In genomic region chr4:134127121-134127455, GRCm38 (mm10) we compare ENCODE assay signal across 8 mouse cellular contexts. TPM values are rescaled to one million over a fixed set of nuclear protein-coding genes. Genes with fewer than 3 reads are reported as not detected.
DNase-seq lines count a peak whose midpoint lies in the region; ATAC-seq and TF ChIP-seq lines count a peak whose summit lies in the region.

No protein-coding gene starts in this region.

- H3K27me3 ChIP-seq in liver, embryonic 11.5 days (replicated peaks; ENCODE audit: control insufficient read depth, insufficient read depth, low read length) = no peaks in the 10 kb centered on the region
- H3K27me3 ChIP-seq in embryonic facial prominence, embryonic 13.5 days = no peaks in the 10 kb centered on the region
- no peaks in the 10 kb centered on the region for H3K27me3 ChIP-seq in midbrain, embryonic 15.5 days (replicated peaks)

- no peak for ATAC-seq in liver, embryonic 11.5 days (replicated peaks; ENCODE audit: low FRiP score)
- ATAC-seq in embryonic facial prominence, embryonic 13.5 days (ENCODE audit: insufficient number of reproducible peaks, insufficient read depth, low FRiP score, low TSS enrichment, low read depth) = no peak
- ATAC-seq in midbrain, embryonic 15.5 days (replicated peaks) = no peak

- peaks cover 6% of the 10 kb centered on the region; the same call in 1 of the 2 replicates for H3K36me3 ChIP-seq in liver, embryonic 11.5 days (ENCODE audit: control insufficient read depth, insufficient read depth, low read length)
- H3K36me3 ChIP-seq in embryonic facial prominence, embryonic 13.5 days = peaks cover 22% of the 10 kb centered on the region
- no peaks in the 10 kb centered on the region for H3K36me3 ChIP-seq in midbrain, embryonic 15.5 days (replicated peaks)

- no peak overlapping the region for H3K27ac ChIP-seq in liver, embryonic 11.5 days (ENCODE audit: low read depth, low read length)
- no peak overlapping the region for H3K27ac ChIP-seq in embryonic facial prominence, embryonic 13.5 days
- peak overlapping the region; percentile 98 for H3K27ac ChIP-seq in layer of hippocampus, adult 2 months
- no peak overlapping the region for H3K27ac ChIP-seq in midbrain, embryonic 15.5 days

- peak overlapping the region; percentile 96 for H3K4me2 ChIP-seq in liver, embryonic 11.5 days
- peak overlapping the region; percentile 85 for H3K4me2 ChIP-seq in embryonic facial prominence, embryonic 13.5 days
- peak overlapping the region; percentile 91 for H3K4me2 ChIP-seq in midbrain, embryonic 15.5 days

- H3K4me1 ChIP-seq in liver, embryonic 11.5 days (replicated peaks; ENCODE audit: control insufficient read depth, insufficient read depth, low read length) = peaks cover 43% of the 10 kb centered on the region
- peaks cover 45% of the 10 kb centered on the region for H3K4me1 ChIP-seq in embryonic facial prominence, embryonic 13.5 days
- H3K4me1 ChIP-seq in midbrain, embryonic 15.5 days = peaks cover 29% of the 10 kb centered on the region

- no peak for DNase-seq in liver, embryonic 11.5 days (ENCODE audit: low spot score)
- DNase-seq in liver = no peak
- peak; percentile 64 to 77 for DNase-seq in layer of hippocampus, adult 2 months (ENCODE audit: low spot score in 2 of 2)
- DNase-seq in yolk sac, embryonic 10.5 days (ENCODE audit: low spot score) = no peak
- DNase-seq in ovary, postnatal 14 days (ENCODE audit: low spot score) = no peak
- DNase-seq in ovary, postnatal 10 days (ENCODE audit: low spot score) = no peak

- peak overlapping the region; percentile 86; the same call in 1 of the 2 replicates for H3K4me3 ChIP-seq in liver, embryonic 11.5 days (ENCODE audit: low read depth, low read length)
- peak overlapping the region; percentile 89; the same call in 1 of the 2 replicates for H3K4me3 ChIP-seq in embryonic facial prominence, embryonic 13.5 days
- peak overlapping the region; percentile 91 for H3K4me3 ChIP-seq in layer of hippocampus, adult 2 months
- no peak overlapping the region for H3K4me3 ChIP-seq in midbrain, embryonic 15.5 days

- WGBS in liver, embryonic 11.5 days = 84% methylated on average over 7 of the region's 7 CpGs
- WGBS in embryonic facial prominence, embryonic 13.5 days = 76% methylated on average over 7 of the region's 7 CpGs
- whole genome bisulfite sequencing in midbrain, embryonic 15.5 days = 89% methylated on average over 7 of the region's 7 CpGs

- H3K9me3 ChIP-seq in liver, embryonic 11.5 days (ENCODE audit: control insufficient read depth, low read length) = no peaks in the 10 kb centered on the region
- H3K9me3 ChIP-seq in embryonic facial prominence, embryonic 13.5 days = no peaks in the 10 kb centered on the region
- no peaks in the 10 kb centered on the region for H3K9me3 ChIP-seq in midbrain, embryonic 15.5 days

- TF ChIP-seq CTCF in layer of hippocampus, adult 2 months (conservative IDR thresholded peaks at IDR 0.05) = no peak

- H3K9ac ChIP-seq in liver, embryonic 11.5 days (ENCODE audit: low read depth, low read length) = peak overlapping the region; percentile 22; the same call in 1 of the 2 replicates
- peak overlapping the region; percentile 90 for H3K9ac ChIP-seq in embryonic facial prominence, embryonic 13.5 days
- H3K9ac ChIP-seq in midbrain, embryonic 15.5 days = no peak overlapping the region

RNA-seq across cellular contexts. Expression of gene Sh3bgrl3, which starts 1.5 kb away (rescaled TPM):
- polyA plus RNA-seq in liver, embryonic 11.5 days (2014; fragmentation: Nextera tagmentation; extraction: Ambion mirVana) = 257 and 281 TPM in 2 replicates
- 412 and 420 TPM in 2 replicates for polyA plus RNA-seq in embryonic facial prominence, embryonic 13.5 days (2015; fragmentation: Nextera tagmentation; extraction: Ambion mirVana)
- total RNA-seq in layer of hippocampus, adult 2 months (2021) = 100 to 1,000 TPM; 257 to 267 TPM
- polyA plus RNA-seq in midbrain, embryonic 15.5 days (2015; fragmentation: Nextera tagmentation; extraction: Ambion mirVana) = 386 and 393 TPM in 2 replicates

RNA-seq across cellular contexts. Expression of gene Ubxn11, which starts 24.7 kb away (rescaled TPM):
- polyA plus RNA-seq in liver, embryonic 11.5 days (2014; fragmentation: Nextera tagmentation; extraction: Ambion mirVana) = 5.6 and 7.0 TPM in 2 replicates
- 11.6 and 11.9 TPM in 2 replicates for polyA plus RNA-seq in embryonic facial prominence, embryonic 13.5 days (2015; fragmentation: Nextera tagmentation; extraction: Ambion mirVana)
- total RNA-seq in layer of hippocampus, adult 2 months (2021) = 10 to 100 TPM; 34.0 to 42.4 TPM
- 17.2 and 19.1 TPM in 2 replicates for polyA plus RNA-seq in midbrain, embryonic 15.5 days (2015; fragmentation: Nextera tagmentation; extraction: Ambion mirVana)

RNA-seq across cellular contexts. Expression of gene Cd52, which starts 32.2 kb away (rescaled TPM):
- polyA plus RNA-seq in liver, embryonic 11.5 days (2014; fragmentation: Nextera tagmentation; extraction: Ambion mirVana) = 16.4 TPM in 2 replicates
- 9.1 and 11.2 TPM in 2 replicates for polyA plus RNA-seq in embryonic facial prominence, embryonic 13.5 days (2015; fragmentation: Nextera tagmentation; extraction: Ambion mirVana)
- total RNA-seq in layer of hippocampus, adult 2 months (2021) = 1 to 10 TPM; 1.1 to 3.8 TPM
- 2.1 and 2.8 TPM in 2 replicates for polyA plus RNA-seq in midbrain, embryonic 15.5 days (2015; fragmentation: Nextera tagmentation; extraction: Ambion mirVana)

RNA-seq across cellular contexts. Expression of gene Cep85, which starts 59.8 kb away (rescaled TPM):
- polyA plus RNA-seq in liver, embryonic 11.5 days (2014; fragmentation: Nextera tagmentation; extraction: Ambion mirVana) = 42.9 and 44.2 TPM in 2 replicates
- 36.2 and 37.4 TPM in 2 replicates for polyA plus RNA-seq in embryonic facial prominence, embryonic 13.5 days (2015; fragmentation: Nextera tagmentation; extraction: Ambion mirVana)
- total RNA-seq in layer of hippocampus, adult 2 months (2021) = 10 to 100 TPM; 14.3 to 17.2 TPM
- polyA plus RNA-seq in midbrain, embryonic 15.5 days (2015; fragmentation: Nextera tagmentation; extraction: Ambion mirVana) = 18.7 and 19.2 TPM in 2 replicates

Comparison
In these comparisons a context has a peak if more than half of its experiments do, and no peak if none do; other contexts are left out.
1. DNase-seq: peak in layer of hippocampus, adult 2 months (2 of 2); none in liver, embryonic 11.5 days (single experiment), liver (single experiment), yolk sac, embryonic 10.5 days (single experiment), ovary, postnatal 14 days (single experiment) and ovary, postnatal 10 days (single experiment).
2. Peak in every context shown above with its lines, with median percentiles within 50 percentile points of each other: H3K4me2 ChIP-seq.